Mouse (Mus musculus) small intestine, adult 2 months (tissue): ENCODE measurements around the gene Mrpl58.

Experiments used
- CTCF ChIP-seq: fragments of 200-500 bp; IDR thresholded peaks from 2 replicates; pipeline ENCODE4 v1.5.1; 2012; ENCODE audit warnings: low read depth, mild to moderate bottlenecking, control low read depth, inconsistent platforms, low read length, moderate library complexity, mixed read lengths; ENCODE audit not compliant: insufficient replicate concordance, insufficient read length; ENCODE audit errors: extremely low read depth
- POLR2A ChIP-seq: fragments of 200-500 bp; IDR thresholded peaks from 2 replicates; pipeline ENCODE4 v1.6.1; 2012; ENCODE audit warnings: low read depth, mild to moderate bottlenecking, control low read depth, inconsistent platforms, low read length, moderate library complexity

GRCm38 (mm10) chr11:115452281-115452860 is 48.8 kb downstream of the Mrpl58 start:
- no peak for TF ChIP-seq POLR2A
- TF ChIP-seq CTCF = no peak
